Mouse (Mus musculus) intestine, postnatal 0 days (tissue): ENCODE measurements around the gene Zfp663. TPM values are rescaled to one million over a fixed set of nuclear protein-coding genes. Genes with fewer than 3 reads are reported as not detected.

Experiments
- ATAC-seq: fragments of 200-750 bp; cut with Nextera tagmentation; 2 replicates; pipeline ENCODE4 v1.8.0; 2017; ENCODE audit warnings: mild to moderate bottlenecking, moderate TSS enrichment, moderate library complexity
- H3K27ac ChIP-seq: fragments of 300-500 bp; sonication (generic); 2 replicates; pipeline ENCODE4 v1.5.1; 2014; ENCODE audit warnings: mild to moderate bottlenecking, low read depth, low read length, moderate library complexity
- H3K27me3 ChIP-seq: fragments of 300-500 bp; sonication (generic); replicated peaks from 2 replicates; pipeline ENCODE4 v1.6.1; 2014; ENCODE audit warnings: low read length, mixed read lengths; ENCODE audit not compliant: control insufficient read depth, insufficient read depth
- H3K36me3 ChIP-seq: fragments of 300-500 bp; sonication (generic); 2 replicates; pipeline ENCODE4 v1.6.1; 2014; ENCODE audit warnings: mild to moderate bottlenecking, moderate library complexity; ENCODE audit not compliant: control insufficient read depth, insufficient read depth
- H3K4me1 ChIP-seq: fragments of 300-500 bp; sonication (generic); replicated peaks from 2 replicates; pipeline ENCODE4 v1.6.1; 2014; ENCODE audit warnings: antibody characterized with exemption, low read length, mixed read lengths; ENCODE audit not compliant: control insufficient read depth, insufficient read depth
- H3K4me2 ChIP-seq: fragments of 300-500 bp; sonication (generic); replicated peaks from 2 replicates; pipeline ENCODE4 v1.6.1; 2014; ENCODE audit warnings: low read depth, mild to moderate bottlenecking, moderate library complexity
- H3K4me3 ChIP-seq: fragments of 300-500 bp; sonication (generic); 2 replicates; pipeline ENCODE4 v1.5.1; 2014; ENCODE audit warnings: low read depth, low read length
- H3K9ac ChIP-seq: fragments of 300-500 bp; sonication (generic); 2 replicates; pipeline ENCODE4 v1.6.1; 2014; ENCODE audit warnings: mild to moderate bottlenecking, low read depth, low read length
- H3K9me3 ChIP-seq: fragments of 300-500 bp; sonication (generic); 2 replicates; pipeline ENCODE4 v1.6.1; 2016; ENCODE audit warnings: mixed run types; ENCODE audit not compliant: control insufficient read depth
- CTCF ChIP-seq: sonication (generic); IDR thresholded peaks from 2 replicates; pipeline ENCODE4 v1.5.1; 2016; ENCODE audit warnings: low read depth, mild to moderate bottlenecking, control low read depth, antibody characterized with exemption, moderate library complexity
- WGBS: fragments of 180-500 bp; shearing (Covaris S2); extraction: QIAGEN DNeasy Blood & Tissue Kit; methylation state at CpG from one replicate; pipeline ENCODE4 v1.1.7; 2014; 5-methylcytosine and 5-hydroxymethylcytosine counted together
- polyA plus RNA-seq: library from polyadenylated mRNA; unstranded; fragments of >200 nt; fragmentation: Nextera tagmentation; extraction: Ambion mirVana; gene quantifications from 2 replicates; pipeline ENCODE4 v1.2.1, GENCODE M21; 2015

Gene Zfp663
- polyA plus RNA-seq, 1 experiment from 2014 or later, result 0.23 TPM

DNA sequence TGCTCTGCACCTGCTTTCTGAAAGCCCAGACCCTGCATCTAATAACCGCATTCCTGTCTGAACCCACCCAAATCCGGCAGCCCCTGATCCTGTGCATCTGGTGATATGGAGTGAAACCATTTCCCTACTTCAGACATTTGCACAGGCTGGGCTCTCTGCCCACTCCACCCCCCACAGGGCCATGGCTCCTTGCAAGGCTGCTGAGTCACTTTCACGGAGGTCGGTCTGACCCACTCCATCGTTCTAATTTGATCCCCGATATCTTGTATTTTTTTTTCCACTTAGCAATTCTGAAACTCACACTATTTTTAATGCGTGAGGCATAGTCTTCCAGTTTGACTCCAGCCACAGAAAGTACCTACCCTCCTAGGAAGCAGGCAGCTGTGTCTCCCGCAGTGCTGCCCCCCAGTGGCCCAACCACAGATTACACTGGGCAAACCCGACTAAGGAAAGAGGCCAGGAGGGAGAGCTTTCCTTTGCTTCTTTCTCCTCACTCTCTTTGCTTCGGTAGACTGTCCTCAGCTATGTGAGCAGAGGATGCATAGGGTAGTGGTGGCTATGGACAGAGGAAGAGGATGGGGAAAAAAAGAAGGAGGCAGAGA is 39.3 kb upstream of the Zfp663 start:
- no peaks in the 10 kb centered on the region for H3K9me3 ChIP-seq
- no peak overlapping the region for H3K9ac ChIP-seq
- no peak overlapping the region for H3K4me3 ChIP-seq
- H3K36me3 ChIP-seq, result no peaks in the 10 kb centered on the region
- no peak for ATAC-seq
- H3K27ac ChIP-seq, result no peak overlapping the region
- H3K4me2 ChIP-seq, result no peak overlapping the region
- no peaks in the 10 kb centered on the region for H3K4me1 ChIP-seq
- H3K27me3 ChIP-seq, result no peaks in the 10 kb centered on the region
- 43% methylated on average over 10 of the region's 10 CpGs for WGBS
- peak; percentile 77 for TF ChIP-seq CTCF

DNA sequence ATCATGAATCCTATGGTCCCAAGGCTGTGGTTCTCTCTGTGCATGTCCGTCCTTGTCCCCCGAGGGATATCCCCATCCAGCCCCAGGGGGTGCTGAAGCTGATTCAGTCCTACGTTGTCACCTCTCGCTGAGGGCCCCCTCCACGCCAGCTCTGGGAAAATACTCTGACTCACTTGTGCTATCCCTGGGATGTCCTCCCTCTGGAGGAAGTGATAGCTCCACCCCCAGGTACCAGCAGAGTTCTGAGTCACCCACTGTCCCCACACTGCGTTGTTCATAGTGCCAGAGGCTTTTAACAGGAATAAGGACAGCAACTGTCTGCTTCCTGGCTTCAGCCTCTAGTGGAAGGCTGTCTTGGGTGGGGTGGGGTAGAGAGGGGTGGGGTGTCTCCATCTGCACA is 36.8 kb upstream of the Zfp663 start:
- Histone ChIP-seq H3K36me3 (no peaks in the 10 kb centered on the region), H3K27me3 (no peaks in the 10 kb centered on the region), H3K4me3 (no peak overlapping the region), H3K9me3 (no peaks in the 10 kb centered on the region), H3K9ac (no peak overlapping the region), H3K4me2 (no peak overlapping the region), H3K27ac (peak overlapping the region; percentile 21; the same call in 1 of the 2 replicates), H3K4me1 (no peaks in the 10 kb centered on the region)
- peak; percentile 32; the same call in 1 of the 2 replicates for ATAC-seq
- no peak for TF ChIP-seq CTCF
- WGBS, result 24% methylated on average over 6 of the region's 6 CpGs

- Histone ChIP-seq H3K36me3 (no peaks in the 10 kb centered on the region), H3K27ac (0 out of 2 replicates have a peak overlapping the region, but pooled peaks have one; percentile 21)
Measured at GRCm38 (mm10) chr2:165404951-165405350, 36.4 kb upstream of the Zfp663 start.

GRCm38 (mm10) chr2:165398164-165398785 is 29.7 kb upstream of the Zfp663 start:
- Histone ChIP-seq H3K27me3 (no peaks in the 10 kb centered on the region), H3K4me2 (no peak overlapping the region), H3K36me3 (no peaks in the 10 kb centered on the region), H3K4me3 (no peak overlapping the region), H3K4me1 (no peaks in the 10 kb centered on the region), H3K9ac (no peak overlapping the region), H3K9me3 (no peaks in the 10 kb centered on the region), H3K27ac (no peak overlapping the region)
- 71% methylated on average over 15 of the region's 15 CpGs for WGBS
- no peak for ATAC-seq
- TF ChIP-seq CTCF, result no peak

More at GRCm38 (mm10) chr2:165404951-165405350, 36.4 kb upstream of the Zfp663 start:
- ATAC-seq, result no peak; the same call in 1 of the 2 replicates
- no peak for TF ChIP-seq CTCF
- WGBS, result 18% methylated on average over 9 of the region's 9 CpGs
- Histone ChIP-seq H3K4me3 (no peak overlapping the region), H3K9me3 (no peaks in the 10 kb centered on the region), H3K9ac (no peak overlapping the region), H3K4me2 (no peak overlapping the region), H3K4me1 (no peaks in the 10 kb centered on the region), H3K27me3 (no peaks in the 10 kb centered on the region)

- H3K27me3 ChIP-seq, result no peaks in the 10 kb centered on the region
- 79% methylated on average over 23 of the region's 23 CpGs for WGBS
- H3K36me3 ChIP-seq, result no peaks in the 10 kb centered on the region
- no peak for ATAC-seq
- no peaks in the 10 kb centered on the region for H3K4me1 ChIP-seq
- no peaks in the 10 kb centered on the region for H3K9me3 ChIP-seq
- H3K27ac ChIP-seq, result no peak overlapping the region
- H3K9ac ChIP-seq, result no peak overlapping the region
- no peak for TF ChIP-seq CTCF
- no peak overlapping the region for H3K4me2 ChIP-seq
- no peak overlapping the region for H3K4me3 ChIP-seq
Measured at GRCm38 (mm10) chr2:165397502-165398163, 29.1 kb upstream of the Zfp663 start.

GRCm38 (mm10) chr2:165396831-165397501 is 28.4 kb upstream of the Zfp663 start:
- whole genome bisulfite sequencing, result 43% methylated on average over 20 of the region's 20 CpGs
- no peak overlapping the region for H3K4me3 ChIP-seq
- ATAC-seq, result no peak
- no peaks in the 10 kb centered on the region for H3K9me3 ChIP-seq
- H3K36me3 ChIP-seq, result no peaks in the 10 kb centered on the region
- no peaks in the 10 kb centered on the region for H3K4me1 ChIP-seq
- no peak overlapping the region for H3K9ac ChIP-seq
- no peak for TF ChIP-seq CTCF
- no peak overlapping the region for H3K4me2 ChIP-seq
- H3K27ac ChIP-seq, result no peak overlapping the region
- no peaks in the 10 kb centered on the region for H3K27me3 ChIP-seq
